Mouse (Mus musculus) lung, embryonic 14.5 days (tissue): Measurements from ENCODE around the gene Trap1. TPM values are rescaled to one million over a fixed set of nuclear protein-coding genes. Genes with fewer than 3 reads are reported as not detected.

Source experiments
- ATAC-seq: fragments of 200-750 bp; cut with Nextera tagmentation; 2 replicates; pipeline ENCODE4 v1.8.0; 2017; ENCODE audit warnings: mild to moderate bottlenecking, moderate TSS enrichment, moderate library complexity; ENCODE audit not compliant: insufficient read depth
- DNase-seq: peaks from one replicate; pipeline ENCODE4 v3.0.0-alpha.2; 2015
- H3K27ac ChIP-seq: fragments of 300-500 bp; sonication (generic); 2 replicates; pipeline ENCODE4 v1.5.1; 2014; ENCODE audit warnings: low read depth, mild to moderate bottlenecking, moderate library complexity
- H3K27me3 ChIP-seq: fragments of 300-500 bp; sonication (generic); 2 replicates; pipeline ENCODE4 v1.6.1; 2014; ENCODE audit warnings: low read length, control low read depth; ENCODE audit not compliant: insufficient read depth
- H3K36me3 ChIP-seq: fragments of 300-500 bp; sonication (generic); 2 replicates; pipeline ENCODE4 v1.6.1; 2014; ENCODE audit warnings: control low read depth; ENCODE audit not compliant: insufficient read depth
- H3K4me1 ChIP-seq: fragments of 300-500 bp; sonication (generic); 2 replicates; pipeline ENCODE4 v1.6.1; 2014; ENCODE audit warnings: antibody characterized with exemption, control low read depth; ENCODE audit not compliant: insufficient read depth
- H3K4me2 ChIP-seq: fragments of 300-500 bp; sonication (generic); 2 replicates; pipeline ENCODE4 v1.6.1; 2014; ENCODE audit warnings: mild to moderate bottlenecking
- H3K4me3 ChIP-seq: fragments of 300-500 bp; sonication (generic); 2 replicates; pipeline ENCODE4 v1.5.1; 2014; ENCODE audit warnings: low read depth, low read length
- H3K9ac ChIP-seq: fragments of 300-500 bp; sonication (generic); 2 replicates; pipeline ENCODE4 v1.6.1; 2014
- H3K9me3 ChIP-seq: fragments of 300-500 bp; sonication (generic); 2 replicates; pipeline ENCODE4 v1.6.1; 2016; ENCODE audit warnings: low read depth, low read length, control low read depth
- CTCF ChIP-seq: IDR thresholded peaks from 2 replicates; pipeline ENCODE4 v1.5.1; 2016; ENCODE audit warnings: antibody characterized with exemption, low read depth
- WGBS: fragments of 180-500 bp; shearing (Covaris S2); extraction: QIAGEN DNeasy Blood & Tissue Kit; methylation state at CpG from one replicate; pipeline ENCODE4 v1.1.7; 2014; 5-methylcytosine and 5-hydroxymethylcytosine counted together
- microRNA-seq: library from miRNA; unstranded; fragments of <30 nt; microRNA quantifications from one replicate; pipeline ENCODE4, GENCODE M21; 2016; ENCODE audit warnings: borderline number of aligned reads
- polyA plus RNA-seq: library from polyadenylated mRNA; unstranded; fragments of >200 nt; fragmentation: Nextera tagmentation; extraction: Ambion mirVana; gene quantifications from 2 replicates; pipeline ENCODE4 v1.2.1, GENCODE M21; 2014

The Trap1 gene
- polyA plus RNA-seq, 1 experiment from 2014 or later = 97.2 TPM

DNA sequence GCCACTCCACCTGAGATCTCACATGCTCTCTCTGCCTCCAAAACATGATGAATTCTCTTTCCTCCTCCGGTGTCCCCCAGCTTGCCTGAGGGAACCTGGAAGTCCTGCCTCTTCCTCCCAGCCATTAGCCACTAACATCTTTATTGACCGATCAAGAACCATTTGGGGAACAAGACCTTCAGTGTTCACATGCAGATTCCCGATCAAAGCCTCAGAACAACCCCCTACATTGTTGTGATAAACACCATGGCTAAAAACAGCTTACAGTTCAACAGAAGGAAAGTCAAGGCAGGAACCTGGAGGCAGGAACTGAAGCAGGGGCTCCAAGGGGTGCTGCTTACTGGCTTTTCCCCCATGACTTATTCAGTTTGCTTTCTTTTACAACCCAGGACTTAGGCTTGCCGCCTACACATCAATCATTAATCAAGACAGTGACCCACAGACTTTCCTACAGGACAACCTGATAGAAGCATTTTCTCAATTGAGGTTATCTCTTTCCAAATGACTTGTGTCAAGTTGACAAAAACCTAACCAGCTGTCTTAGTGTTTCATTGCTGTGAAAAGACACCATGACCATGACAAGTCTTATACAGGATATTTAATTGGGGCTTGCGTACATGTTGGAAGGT, 63.5 kb downstream of the Trap1 start:
- Histone ChIP-seq H3K27me3 (no peaks in the 10 kb centered on the region), H3K9ac (no peak overlapping the region), H3K36me3 (no peaks in the 10 kb centered on the region), H3K27ac (no peak overlapping the region), H3K4me1 (no peaks in the 10 kb centered on the region), H3K4me3 (no peak overlapping the region), H3K4me2 (no peak overlapping the region), H3K9me3 (no peaks in the 10 kb centered on the region)
- no peak for TF ChIP-seq CTCF
- 78% methylated on average over 5 of the region's 5 CpGs for WGBS
- ATAC-seq (no peak), DNase-seq (no peak)

DNA sequence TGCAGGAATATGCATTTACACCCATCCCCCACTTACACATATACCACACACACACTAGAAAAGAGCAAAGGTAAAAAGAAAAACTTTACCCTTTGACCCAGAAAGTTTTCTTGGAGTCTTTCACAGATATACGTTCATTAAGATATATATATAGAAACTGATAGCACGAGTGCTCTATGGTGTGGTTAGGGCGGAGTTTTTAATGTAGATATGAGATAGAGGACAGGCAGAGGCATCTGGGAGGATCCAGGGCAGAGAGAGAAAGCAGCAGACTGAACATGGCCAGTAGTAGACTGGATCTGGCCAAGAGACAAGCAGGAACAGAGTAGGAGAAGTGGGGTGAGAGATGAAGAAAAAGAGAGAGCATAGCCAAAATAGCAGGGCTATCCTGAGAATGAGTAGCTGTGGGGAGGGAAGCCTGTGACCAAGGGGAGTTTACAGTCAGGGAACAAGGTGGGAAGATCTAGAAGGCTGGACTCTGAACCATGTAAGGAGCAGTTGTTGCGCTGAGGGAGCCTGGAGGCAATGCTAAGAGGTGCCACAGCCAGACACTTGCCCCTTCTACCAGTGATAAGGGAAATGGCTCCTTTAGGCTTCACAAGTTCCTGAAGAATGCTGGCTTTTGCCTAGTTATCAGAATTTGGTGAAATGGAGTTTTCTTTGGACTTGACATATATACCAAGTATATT, 64.6 kb downstream of the Trap1 start:
- no peaks in the 10 kb centered on the region for H3K9me3 ChIP-seq
- H3K4me1 ChIP-seq = no peaks in the 10 kb centered on the region
- ATAC-seq (no peak), DNase-seq (no peak)
- H3K9ac ChIP-seq = no peak overlapping the region
- WGBS = 55% methylated on average over 4 of the region's 4 CpGs
- no peak overlapping the region for H3K4me2 ChIP-seq
- H3K27ac ChIP-seq = no peak overlapping the region
- no peak for TF ChIP-seq CTCF
- H3K36me3 ChIP-seq = no peaks in the 10 kb centered on the region
- H3K27me3 ChIP-seq = no peaks in the 10 kb centered on the region
- no peak overlapping the region for H3K4me3 ChIP-seq

DNA sequence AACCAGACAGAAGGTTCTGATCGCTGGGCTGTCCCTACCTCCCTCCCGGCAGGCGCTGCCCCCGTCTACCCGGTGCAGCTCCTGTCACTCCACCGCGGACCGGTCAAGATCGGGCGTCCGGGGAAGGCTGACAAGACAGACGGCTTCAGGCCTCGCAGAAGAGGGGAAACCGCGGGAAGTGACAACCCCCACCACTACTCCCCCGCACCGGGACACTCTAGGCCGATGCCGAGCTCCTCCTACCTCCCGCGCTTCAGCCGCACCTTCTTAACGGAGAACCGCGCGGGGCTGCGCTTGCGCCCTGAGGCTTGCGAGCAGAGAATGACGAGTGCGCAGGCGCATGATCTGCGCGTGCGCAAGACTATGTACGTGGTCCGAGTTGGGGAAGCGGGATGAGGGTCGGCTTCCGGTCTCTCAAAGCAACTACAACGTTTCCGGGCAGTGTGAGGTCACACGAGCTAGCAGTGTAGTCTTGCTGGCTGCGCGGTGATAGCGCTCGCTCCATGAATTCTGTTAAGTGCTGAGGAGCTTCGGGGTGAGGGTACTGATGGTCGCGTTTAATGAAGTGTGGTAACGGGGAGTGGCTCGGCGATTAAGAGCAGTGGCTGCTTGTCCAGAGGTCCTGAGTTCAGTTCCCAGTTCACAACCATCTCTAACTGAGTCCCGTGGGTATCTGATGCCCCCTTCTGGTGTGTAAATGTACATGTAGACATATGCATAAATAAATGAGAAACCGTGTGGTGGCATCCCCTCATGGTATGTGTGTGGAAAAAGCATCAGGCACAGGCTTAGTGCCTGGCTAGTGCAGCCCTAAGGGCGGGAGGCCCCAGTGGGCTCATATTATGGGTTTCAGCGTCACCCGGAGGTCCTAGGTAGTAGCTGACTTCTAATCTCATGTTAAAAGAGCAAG, 73.9 kb downstream of the Trap1 start, which contains the start of gene Slx4:
Slx4 (minus strand) TSS at position 282 of the 910 bp plus-strand sequence.
- WGBS = 1% methylated on average over 58 of the region's 58 CpGs
- Histone ChIP-seq H3K4me1 (peaks cover 5% of the 10 kb centered on the region; the same call in 1 of the 2 replicates), H3K9ac (peak within 1 kb of the TSS; percentile 83), H3K4me3 (peak within 1 kb of the TSS; percentile 73), H3K27me3 (no peaks in the 10 kb centered on the region), H3K27ac (peak within 1 kb of the TSS; percentile 91), H3K9me3 (no peaks in the 10 kb centered on the region), H3K4me2 (peak within 1 kb of the TSS; percentile 65), H3K36me3 (peaks cover 29% of the 10 kb centered on the region)
- ATAC-seq (peak; percentile 99), DNase-seq (peak; percentile 99)
- TF ChIP-seq CTCF = peak; percentile 62

Small RNA genes within 50 kb of the gene (microRNA-seq; reads per million reads assigned to microRNA genes)
- not detected for gene Gm23413

Other genes with a start within 250 kb of the Trap1 start
- not detected in 2 replicates for gene Olfr15, start 246.9 kb downstream of the Trap1 start, polyA plus RNA-seq
- 1.1 and 1.2 TPM in 2 replicates for gene Zfp174, start 230.6 kb downstream of the Trap1 start, polyA plus RNA-seq
- 59.0 and 59.1 TPM in 2 replicates for gene Naa60, start 205.5 kb downstream of the Trap1 start, polyA plus RNA-seq
- gene Zfp597, start 193.3 kb downstream of the Trap1 start, polyA plus RNA-seq = 6.2 and 6.5 TPM in 2 replicates
- gene Gm20695, start 193.2 kb downstream of the Trap1 start, polyA plus RNA-seq = 2.3 and 2.4 TPM in 2 replicates
- gene 1700037C18Rik, start 169.1 kb downstream of the Trap1 start, polyA plus RNA-seq = 5.8 and 7.2 TPM in 2 replicates
- gene Cluap1, start 169.0 kb downstream of the Trap1 start, polyA plus RNA-seq = 21.1 and 23.1 TPM in 2 replicates
- 1.6 and 2.0 TPM in 2 replicates for gene Nlrc3, start 101.2 kb downstream of the Trap1 start, polyA plus RNA-seq
- 27.0 and 27.8 TPM in 2 replicates for gene Slx4, start 74.1 kb downstream of the Trap1 start, polyA plus RNA-seq
- 4.4 and 4.9 TPM in 2 replicates for gene Dnase1, start 40.9 kb downstream of the Trap1 start, polyA plus RNA-seq
- gene Crebbp, start 136.2 kb upstream of the Trap1 start, polyA plus RNA-seq = 38.0 and 38.1 TPM in 2 replicates